Mouse (Mus musculus) cortical plate, adult 2 months (tissue): ENCODE data around the gene C2cd4a.

Source experiments
- CTCF ChIP-seq: fragments of 200-500 bp; IDR thresholded peaks from 2 replicates; pipeline ENCODE4 v1.5.1; 2011; ENCODE audit warnings: mild to moderate bottlenecking, control low read depth, low read length; ENCODE audit not compliant: insufficient read depth; ENCODE audit errors: extremely low read depth
- POLR2A ChIP-seq: fragments of 200-500 bp; IDR thresholded peaks from 2 replicates; pipeline ENCODE4 v1.6.1; 2011; ENCODE audit warnings: mild to moderate bottlenecking, low read length, control low read depth; ENCODE audit not compliant: insufficient read depth; ENCODE audit errors: extremely low read depth

DNA sequence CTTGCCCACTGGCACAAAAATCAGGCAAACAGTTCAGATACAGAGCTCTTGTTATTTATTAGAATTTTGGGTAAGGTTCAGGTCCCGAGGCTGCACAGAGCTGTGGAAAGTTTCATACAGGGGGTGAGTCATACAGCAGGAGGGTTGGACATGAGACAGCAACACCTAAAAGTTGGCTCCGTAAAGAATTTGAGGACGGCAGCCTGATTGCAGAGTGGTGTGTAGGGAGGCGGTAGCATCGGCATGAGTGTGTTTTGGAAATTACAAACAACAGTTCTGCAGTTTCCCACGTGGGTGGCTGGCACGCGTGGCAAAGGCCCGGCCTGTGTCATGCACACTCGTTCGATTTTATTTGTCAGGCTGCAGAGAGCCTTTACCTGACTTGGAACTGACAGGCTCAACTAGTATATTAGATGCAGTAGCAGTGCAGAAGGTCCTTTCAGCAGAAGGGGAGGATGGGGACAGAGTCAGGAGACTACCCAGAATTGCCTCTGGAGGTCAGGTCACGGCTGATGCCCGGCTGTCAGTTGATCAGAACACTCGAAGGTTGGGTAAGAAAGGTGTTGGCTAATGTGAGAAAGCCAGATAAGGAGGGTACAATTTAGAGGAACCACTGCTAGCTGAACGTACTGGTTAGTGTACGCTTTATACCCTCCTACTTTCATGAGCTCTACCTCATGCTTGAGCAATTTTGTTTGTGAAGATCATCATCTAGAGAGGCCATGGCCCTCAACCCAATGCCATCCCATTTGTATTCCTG, 37.7 kb upstream of the C2cd4a start:
- TF ChIP-seq CTCF (no peak), POLR2A (no peak)
